Mouse (Mus musculus) 3T3-L1 (cell line): ENCODE results near the gene Cwc22.

Source experiments
- DNase-seq: peaks from one replicate; pipeline ENCODE4 v3.0.0-alpha.2; 2015; ENCODE audit warnings: low read depth, low spot score

The Cwc22 gene

DNA sequence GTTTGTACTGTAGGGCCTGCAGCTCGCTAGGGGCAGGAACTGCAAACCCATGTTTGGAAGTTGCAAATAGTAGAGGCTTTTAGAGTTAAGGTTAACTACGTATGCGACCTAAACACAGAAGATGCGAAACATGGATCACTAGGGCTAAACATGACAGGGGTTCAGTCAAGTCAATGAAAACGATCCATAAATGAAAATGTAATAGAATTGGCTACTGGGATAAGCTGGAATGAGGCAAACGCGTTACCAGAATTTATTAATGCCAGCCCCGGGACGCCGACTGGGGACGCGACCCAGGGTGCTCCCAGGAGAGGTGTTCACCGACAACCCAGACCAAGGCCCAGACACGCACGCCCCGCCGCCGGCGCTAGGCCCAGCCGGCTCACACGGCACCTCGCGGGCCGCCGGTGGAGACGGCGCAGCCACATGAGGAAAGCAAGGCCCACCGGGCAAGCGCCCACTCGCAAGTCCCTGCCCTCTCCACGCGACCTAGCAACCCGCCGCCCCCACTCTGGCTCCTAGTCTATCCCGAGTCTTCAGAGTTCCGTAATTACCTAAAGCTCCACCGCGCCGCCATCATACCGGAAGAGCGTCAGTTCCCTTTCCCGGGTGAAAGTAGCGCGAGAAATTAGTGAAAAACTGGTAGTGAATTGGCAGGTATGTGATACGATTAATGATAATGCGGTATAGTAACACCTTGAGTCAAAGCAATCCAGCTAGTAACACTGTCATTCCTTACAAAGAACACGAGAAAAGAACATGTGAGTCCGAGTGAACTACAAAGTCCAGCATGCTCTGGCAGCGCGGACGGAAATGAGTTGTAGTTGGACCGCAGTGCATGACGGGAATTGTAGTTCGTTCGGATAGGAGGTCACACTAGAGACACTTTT, at the start of gene Cwc22:
Cwc22 (minus strand) TSS at position 780 of the 890 bp plus-strand sequence.
- DNase-seq: peak; percentile 99

- peak; percentile 70 for DNase-seq
These were observed 47.7 kb upstream of the Cwc22 start for GRCm38 (mm10) chr2:77993727-77994401.

- DNase-seq: peak; percentile 71
These were observed 46.9 kb upstream of the Cwc22 start for GRCm38 (mm10) chr2:77992951-77993604.

DNA sequence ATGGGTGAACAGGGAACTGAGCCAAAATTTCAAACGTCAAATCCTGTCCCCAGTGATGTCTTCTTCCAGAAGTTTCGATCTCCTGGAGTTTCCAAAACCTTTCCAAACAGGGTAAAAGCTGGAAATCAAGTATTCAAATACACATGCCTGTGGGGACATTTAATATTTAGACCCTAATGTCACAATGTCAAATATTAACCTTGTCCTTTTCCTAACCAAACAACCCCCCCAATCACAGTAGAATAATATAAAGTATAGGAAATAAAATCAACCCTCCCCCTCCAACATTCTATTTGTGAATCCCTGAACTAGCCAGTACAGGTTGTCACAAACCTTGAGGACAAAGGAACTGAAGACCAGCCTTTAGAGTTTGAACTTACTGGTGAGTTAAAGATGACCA, 44.6 kb upstream of the Cwc22 start:
- DNase-seq: peak; percentile 76

- DNase-seq: peak; percentile 75
These were observed 43.9 kb upstream of the Cwc22 start for GRCm38 (mm10) chr2:77990121-77990520.

GRCm38 (mm10) chr2:77989390-77989789, 43.2 kb upstream of the Cwc22 start:
- peak; percentile 95 for DNase-seq

- peak; percentile 100 for DNase-seq
These were observed 40.0 kb upstream of the Cwc22 start for GRCm38 (mm10) chr2:77985991-77986730.

- peak; percentile 93 for DNase-seq
These were observed 38.0 kb upstream of the Cwc22 start for GRCm38 (mm10) chr2:77984209-77984608.

GRCm38 (mm10) chr2:77981826-77982225, 35.7 kb upstream of the Cwc22 start:
- peak; percentile 81 for DNase-seq

DNA sequence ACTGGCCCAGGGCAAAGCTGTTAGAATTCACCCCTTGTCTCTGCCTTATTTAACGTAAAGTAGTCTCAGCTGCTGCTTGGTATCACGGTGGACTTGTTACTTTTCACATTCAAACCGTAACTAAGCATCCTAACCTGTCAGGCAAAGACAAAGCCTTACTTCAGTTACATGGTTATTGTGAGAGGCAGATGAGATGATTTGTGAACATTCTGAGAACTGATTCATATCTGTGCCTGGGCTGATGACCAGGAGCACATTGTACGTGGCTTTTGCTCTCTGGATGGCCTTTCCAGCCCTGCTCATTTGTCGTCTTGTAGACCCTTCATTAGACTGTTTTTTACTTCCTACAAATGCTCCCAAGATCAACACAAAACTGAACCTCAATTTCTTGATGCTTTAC, 34.5 kb upstream of the Cwc22 start:
- peak; percentile 77 for DNase-seq

DNA sequence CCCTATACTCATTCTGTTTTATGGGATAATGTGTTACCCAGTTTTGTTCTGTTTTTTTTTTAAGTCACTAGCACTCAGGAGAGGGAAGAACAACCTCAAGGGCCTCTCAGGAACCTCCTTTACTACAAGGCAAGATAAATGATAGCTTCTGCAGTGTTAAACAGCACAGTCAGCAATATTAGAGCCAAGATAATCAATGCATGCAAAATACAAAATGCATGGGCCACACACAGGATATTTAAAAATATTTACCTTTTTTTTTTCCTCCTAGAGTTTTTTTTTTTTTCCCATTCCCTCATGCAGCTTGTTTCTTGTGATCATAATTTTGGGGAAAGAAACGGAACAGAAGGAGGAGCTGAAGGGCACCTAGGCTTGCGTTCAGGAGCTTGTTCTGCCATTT, 33.3 kb upstream of the Cwc22 start:
- peak; percentile 71 for DNase-seq

- DNase-seq: peak; percentile 67
These were observed 32.9 kb upstream of the Cwc22 start for GRCm38 (mm10) chr2:77979081-77979480.

DNA sequence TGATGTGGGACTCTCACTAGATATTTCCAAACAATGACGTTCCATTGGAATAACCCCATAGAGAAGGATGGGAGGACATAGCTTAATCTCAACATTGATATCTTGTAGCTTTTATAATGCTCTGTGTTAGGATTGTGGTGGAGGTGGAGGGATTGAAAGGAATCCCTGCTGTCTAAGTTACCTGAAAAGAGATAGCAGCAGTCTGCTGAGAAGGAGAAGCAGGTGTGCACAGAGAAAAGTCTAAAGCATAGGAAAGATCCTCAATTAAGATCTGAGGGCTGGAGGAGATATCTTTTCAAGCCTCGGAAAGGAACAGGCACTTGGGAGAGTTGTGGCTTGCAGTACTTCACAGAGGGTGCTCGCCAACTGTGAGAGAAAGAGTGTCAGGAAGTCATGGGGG, 32.1 kb upstream of the Cwc22 start:
- peak; percentile 73 for DNase-seq

GRCm38 (mm10) chr2:77976321-77976920, 30.2 kb upstream of the Cwc22 start:
- DNase-seq: peak; percentile 97

- DNase-seq: peak; percentile 100
These were observed 29.4 kb upstream of the Cwc22 start for GRCm38 (mm10) chr2:77975606-77976005.

DNA sequence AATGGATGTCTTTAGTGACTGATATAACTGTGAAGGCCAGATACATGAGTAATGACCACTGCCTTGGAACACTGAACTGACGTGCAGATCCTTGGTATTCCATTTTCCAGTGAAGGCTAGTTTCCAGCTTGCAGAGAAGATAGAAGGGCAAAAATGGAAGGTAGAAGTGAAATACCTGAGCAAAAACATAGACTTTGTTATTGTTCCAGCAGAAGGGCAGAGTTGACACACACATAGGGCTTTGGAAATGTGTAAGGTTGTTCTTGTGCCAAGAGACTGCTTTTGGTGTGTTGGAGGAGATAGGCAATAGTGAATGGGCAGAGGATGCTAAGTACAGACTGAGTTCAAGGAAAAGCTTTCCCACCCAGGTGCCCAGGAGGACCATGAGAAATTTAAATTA, 28.8 kb upstream of the Cwc22 start:
- peak; percentile 100 for DNase-seq

- DNase-seq: peak; percentile 97
These were observed 28.2 kb upstream of the Cwc22 start for GRCm38 (mm10) chr2:77974366-77974765.

GRCm38 (mm10) chr2:77973296-77973695, 27.1 kb upstream of the Cwc22 start:
- DNase-seq: peak; percentile 69

GRCm38 (mm10) chr2:77972541-77972940, 26.4 kb upstream of the Cwc22 start:
- peak; percentile 71 for DNase-seq

DNA sequence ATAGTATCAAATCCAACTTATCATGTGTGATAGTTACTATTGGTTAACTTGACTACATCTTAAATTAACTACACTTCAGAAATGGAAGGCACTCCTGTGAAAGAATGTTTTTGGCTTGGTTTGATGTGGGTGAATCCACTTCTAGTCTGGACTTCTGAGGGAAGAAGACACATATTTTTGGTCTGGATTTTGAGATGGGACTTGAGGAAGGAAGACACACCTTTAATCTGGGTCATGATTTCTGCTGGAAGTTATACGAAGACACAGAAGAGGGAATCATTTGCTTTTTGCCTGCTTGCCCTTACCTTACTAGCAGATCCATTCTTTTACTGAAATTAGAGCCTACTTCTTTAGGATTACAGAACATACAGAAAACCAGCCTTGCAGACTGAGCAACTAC, 25.7 kb upstream of the Cwc22 start:
- DNase-seq: peak; percentile 74

DNA sequence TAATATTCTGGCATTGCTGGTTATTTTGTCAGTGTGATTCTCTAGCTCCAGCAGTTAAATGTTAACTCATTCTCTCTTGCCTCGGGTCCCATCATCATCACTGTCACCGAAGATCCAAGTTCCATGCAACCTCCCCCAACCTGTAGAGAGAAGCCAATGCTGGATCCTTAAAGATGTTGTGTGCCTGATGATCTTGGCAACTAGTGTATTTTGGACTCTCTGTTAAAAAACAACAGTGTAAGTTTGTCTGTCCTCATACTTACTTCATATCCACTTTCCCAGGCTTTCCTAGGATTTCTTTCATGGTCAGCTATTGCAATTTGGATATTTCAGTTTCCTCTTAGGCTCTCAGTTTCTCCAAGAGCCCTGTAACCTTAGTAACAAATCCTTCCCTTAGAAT, 25.2 kb upstream of the Cwc22 start:
- peak; percentile 81 for DNase-seq
